Mouse (Mus musculus) stomach, postnatal 0 days (tissue): ENCODE measurements at regions not wholly inside any gene's neighbourhood (a gene's known extent, or its start where the extent isn't known, plus 50 kb on each side); places are given as distances from the start of the nearest gene placed in this dataset.

Experiments
- CTCF ChIP-seq: IDR thresholded peaks from 2 replicates; pipeline ENCODE4 v1.5.1; 2016; ENCODE audit warnings: antibody characterized with exemption, low read depth, mild to moderate bottlenecking, moderate library complexity
- EP300 ChIP-seq: optimal IDR thresholded peaks from 2 replicates; pipeline ENCODE3; 2016; ENCODE audit warnings: antibody characterized with exemption

GRCm38 (mm10) chr5:75472484-75472883, 102.2 kb upstream of the Kit start:
- TF ChIP-seq EP300, result no peak
- TF ChIP-seq CTCF, result no peak
